Mouse (Mus musculus): ENCODE data around the gene Tpp2.

GRCm38 (mm10) chr1:43941476-43942217, 8.2 kb downstream of the Tpp2 start:
- TF ChIP-seq NANOG (IDR thresholded peaks at IDR 0.05; ENCODE audit: borderline replicate concordance, low read length): no peak
- TF ChIP-seq CTCF (conservative IDR thresholded peaks at IDR 0.05; ENCODE audit: low read length): no peak
- TF ChIP-seq POU5F1 (IDR thresholded peaks at IDR 0.05; ENCODE audit: borderline replicate concordance, low read length): no peak
